Comparison of ENCODE assay signal across 8 mouse cellular contexts in the genomic region with DNA sequence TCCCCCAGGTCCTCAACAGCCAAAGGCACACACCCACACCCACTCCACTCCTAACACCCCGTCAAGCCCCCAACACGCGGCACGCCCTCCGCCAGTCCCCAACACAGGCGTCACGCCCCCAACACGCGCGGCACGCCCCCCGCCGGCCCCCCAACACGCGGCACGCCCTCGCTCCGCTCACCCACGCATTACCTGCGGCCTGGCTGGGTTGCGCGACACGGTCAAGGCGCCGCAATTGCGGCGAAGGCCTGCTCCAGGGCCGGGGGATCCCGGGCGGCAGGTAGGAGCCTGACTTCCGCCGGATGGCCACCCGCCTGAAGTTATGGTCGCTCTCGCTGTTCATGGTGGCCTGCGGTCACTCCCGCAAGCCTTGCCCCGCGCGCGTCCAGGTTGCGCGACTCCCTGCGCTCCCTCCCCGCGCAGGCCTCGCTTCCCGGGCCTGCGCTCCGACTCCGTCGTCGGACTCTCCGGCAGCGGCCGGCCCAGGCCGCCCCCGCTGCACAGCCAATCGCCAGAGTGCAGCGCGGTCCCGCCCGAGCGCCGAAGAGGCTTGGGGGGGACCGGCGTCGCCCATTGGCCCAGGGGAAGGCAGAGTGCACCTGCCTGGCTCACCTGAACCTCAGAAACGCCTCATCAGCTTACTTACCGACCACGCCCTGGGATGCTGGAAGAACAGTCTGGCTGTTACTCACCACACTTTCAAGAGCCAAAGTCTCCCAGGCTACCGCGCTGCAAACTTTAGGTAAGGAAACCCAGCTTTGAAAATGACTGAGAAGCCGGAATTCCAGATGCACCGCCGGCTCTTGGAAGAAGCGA. TPM values are rescaled to one million over a fixed set of nuclear protein-coding genes. Genes with fewer than 3 reads are reported as not detected.
DNase-seq lines count a peak whose midpoint lies in the region; ATAC-seq and TF ChIP-seq lines count a peak whose summit lies in the region.

No protein-coding gene starts in this region.

- peak overlapping the region; percentile 93 for H3K4me2 ChIP-seq in embryonic facial prominence, embryonic 14.5 days (ENCODE audit: low read depth, low read length)
- peak overlapping the region; percentile 68 for H3K4me2 ChIP-seq in liver, embryonic 11.5 days
- H3K4me2 ChIP-seq in midbrain, postnatal 0 days (ENCODE audit: low read depth, low read length, poor library complexity, severe bottlenecking), result peak overlapping the region; percentile 83

- peak overlapping the region; percentile 56; the same call in 1 of the 2 replicates for H3K4me3 ChIP-seq in spleen, adult 2 months (ENCODE audit: extremely low read depth, insufficient read depth, insufficient read length)
- H3K4me3 ChIP-seq in embryonic facial prominence, embryonic 14.5 days (ENCODE audit: low read depth, low read length), result peak overlapping the region; percentile 78
- peak overlapping the region; percentile 66 for H3K4me3 ChIP-seq in liver, embryonic 11.5 days (ENCODE audit: low read depth, low read length)
- H3K4me3 ChIP-seq in midbrain, postnatal 0 days (ENCODE audit: low read depth, low read length), result peak overlapping the region; percentile 60

- H3K27ac ChIP-seq in spleen, adult 2 months (ENCODE audit: insufficient read depth, low read length), result no peak overlapping the region
- no peak overlapping the region; the same call in 1 of the 2 replicates for H3K27ac ChIP-seq in embryonic facial prominence, embryonic 14.5 days (replicated peaks; ENCODE audit: low read depth, low read length)
- H3K27ac ChIP-seq in liver, embryonic 11.5 days (ENCODE audit: low read depth, low read length), result no peak overlapping the region
- H3K27ac ChIP-seq in midbrain, postnatal 0 days (ENCODE audit: low read depth, low read length), result peak overlapping the region; percentile 8; the same call in 1 of the 2 replicates

- 1% methylated on average over 77 of the region's 77 CpGs for WGBS in spleen, adult 2 months
- under 1% methylated on average over 29 of the region's 77 CpGs for WGBS in embryonic facial prominence, embryonic 14.5 days
- WGBS in liver, embryonic 11.5 days, result under 1% methylated on average over 72 of the region's 77 CpGs
- WGBS in midbrain, postnatal 0 days, result under 1% methylated on average over 71 of the region's 77 CpGs

- H3K9me3 ChIP-seq in embryonic facial prominence, embryonic 14.5 days (ENCODE audit: control insufficient read depth, low read length), result no peaks in the 10 kb centered on the region
- no peaks in the 10 kb centered on the region for H3K9me3 ChIP-seq in liver, embryonic 11.5 days (ENCODE audit: control insufficient read depth, low read length)
- H3K9me3 ChIP-seq in midbrain, postnatal 0 days (ENCODE audit: low read length), result no peaks in the 10 kb centered on the region

- peak overlapping the region; percentile 87 for H3K9ac ChIP-seq in embryonic facial prominence, embryonic 14.5 days (ENCODE audit: low read depth, low read length)
- peak overlapping the region; percentile 66 for H3K9ac ChIP-seq in liver, embryonic 11.5 days (ENCODE audit: low read depth, low read length)
- peak overlapping the region; percentile 66 for H3K9ac ChIP-seq in midbrain, postnatal 0 days (replicated peaks; ENCODE audit: low read length, poor library complexity, severe bottlenecking)

- TF ChIP-seq CTCF in spleen, adult 2 months (IDR thresholded peaks at IDR 0.05; ENCODE audit: extremely low read depth, insufficient read depth, insufficient read length, insufficient replicate concordance), result no peak
- no peak for TF ChIP-seq CTCF in midbrain, postnatal 0 days (IDR thresholded peaks at IDR 0.05)

- peaks cover 7% of the 10 kb centered on the region for H3K27me3 ChIP-seq in spleen, adult 2 months (ENCODE audit: control insufficient read depth, insufficient read depth, low read length)
- H3K27me3 ChIP-seq in embryonic facial prominence, embryonic 14.5 days (replicated peaks; ENCODE audit: control insufficient read depth, insufficient read depth, low read length), result no peaks in the 10 kb centered on the region
- peaks cover 12% of the 10 kb centered on the region for H3K27me3 ChIP-seq in liver, embryonic 11.5 days (replicated peaks; ENCODE audit: control insufficient read depth, insufficient read depth, low read length)
- H3K27me3 ChIP-seq in midbrain, postnatal 0 days (ENCODE audit: insufficient read depth, low read length), result no peaks in the 10 kb centered on the region

- no peaks in the 10 kb centered on the region for H3K36me3 ChIP-seq in spleen, adult 2 months (ENCODE audit: control insufficient read depth, insufficient read depth, low read length)
- no peaks in the 10 kb centered on the region for H3K36me3 ChIP-seq in embryonic facial prominence, embryonic 14.5 days (ENCODE audit: control insufficient read depth, insufficient read depth, low read length)
- no peaks in the 10 kb centered on the region for H3K36me3 ChIP-seq in liver, embryonic 11.5 days (ENCODE audit: control insufficient read depth, insufficient read depth, low read length)
- no peaks in the 10 kb centered on the region for H3K36me3 ChIP-seq in midbrain, postnatal 0 days (ENCODE audit: insufficient read depth, low read length)

- ATAC-seq in embryonic facial prominence, embryonic 14.5 days (ENCODE audit: low read depth), result peak; percentile 98
- ATAC-seq in liver, embryonic 11.5 days (replicated peaks; ENCODE audit: low FRiP score), result peak; percentile 80
- peak; percentile 86 for ATAC-seq in midbrain, postnatal 0 days (ENCODE audit: low FRiP score)

- peaks cover 6% of the 10 kb centered on the region; the same call in 1 of the 2 replicates for H3K4me1 ChIP-seq in spleen, adult 2 months (ENCODE audit: control insufficient read depth, insufficient read depth, insufficient read length)
- peaks cover 5% of the 10 kb centered on the region; the same call in 1 of the 2 replicates for H3K4me1 ChIP-seq in embryonic facial prominence, embryonic 14.5 days (ENCODE audit: control insufficient read depth, insufficient read depth, low read length)
- H3K4me1 ChIP-seq in liver, embryonic 11.5 days (replicated peaks; ENCODE audit: control insufficient read depth, insufficient read depth, low read length), result no peaks in the 10 kb centered on the region; the same call in 1 of the 2 replicates
- no peaks in the 10 kb centered on the region for H3K4me1 ChIP-seq in midbrain, postnatal 0 days (ENCODE audit: insufficient read depth, low read length)

- no peak for TF ChIP-seq POLR2A in spleen, adult 2 months (IDR thresholded peaks at IDR 0.05; ENCODE audit: low read depth, low read length)

- DNase-seq in spleen, adult 2 months (ENCODE audit: low read depth in 1 of 2, low spot score in 2 of 2), result peak in 1 of 2 experiments; percentile 4
- no peak for DNase-seq in spleen, postnatal 36 days (ENCODE audit: low spot score in 2 of 2)
- DNase-seq in embryonic facial prominence, embryonic 14.5 days (ENCODE audit: low spot score), result peak; percentile 83
- peak; percentile 14 to 24 for DNase-seq in heart, adult 9 months (ENCODE audit: low spot score in 2 of 2)
- DNase-seq in kidney, adult 8-10 months, result peak; percentile 74 to 83
- DNase-seq in liver, embryonic 11.5 days (ENCODE audit: low spot score), result peak; percentile 57
- peak; percentile 31 for DNase-seq in midbrain, postnatal 0 days (ENCODE audit: low spot score)
- DNase-seq in testis, postnatal 14 days (ENCODE audit: low spot score), result peak; percentile 63

RNA-seq across cellular contexts. Expression of a gene that starts 0.6 kb away (rescaled TPM):
- polyA plus RNA-seq in spleen, adult 2 months (2012; rRNA removed), result 0.43 and 0.58 TPM in 2 replicates
- polyA plus RNA-seq in embryonic facial prominence, embryonic 14.5 days (2014; fragmentation: Nextera tagmentation; extraction: Ambion mirVana), result 4.9 TPM in 2 replicates
- polyA plus RNA-seq in liver, embryonic 11.5 days (2014; fragmentation: Nextera tagmentation; extraction: Ambion mirVana), result 3.5 and 5.0 TPM in 2 replicates
- 36.3 and 38.1 TPM in 2 replicates for total RNA-seq in midbrain, postnatal 0 days (2014; rRNA removed)
- 9.2 and 11.7 TPM in 2 replicates for polyA plus RNA-seq in midbrain, postnatal 0 days (2015; fragmentation: Nextera tagmentation; extraction: Ambion mirVana)

Comparison
In these comparisons a context has a peak if more than half of its experiments do, and no peak if none do; other contexts are left out.
1. DNase-seq: peak in embryonic facial prominence, embryonic 14.5 days (single experiment), heart, adult 9 months (2 of 2), kidney, adult 8-10 months (2 of 2), liver, embryonic 11.5 days (single experiment), midbrain, postnatal 0 days (single experiment) and testis, postnatal 14 days (single experiment); none in spleen, postnatal 36 days (0 of 2).
2. Peak in every context shown above with its lines, with median percentiles within 50 percentile points of each other: H3K4me3 ChIP-seq, ATAC-seq, H3K4me2 ChIP-seq and H3K9ac ChIP-seq.